Mouse (Mus musculus) liver, embryonic 11.5 days (tissue): ENCODE measurements around the gene Pitpnc1. TPM values are rescaled to one million over a fixed set of nuclear protein-coding genes. Genes with fewer than 3 reads are reported as not detected.

ENCODE experiments used
- ATAC-seq: fragments of 200-750 bp; cut with Nextera tagmentation; replicated peaks from 2 replicates; pipeline ENCODE4 v1.8.0; 2017; ENCODE audit warnings: moderate number of reproducible peaks, mild to moderate bottlenecking, moderate TSS enrichment, moderate library complexity; ENCODE audit not compliant: low FRiP score
- DNase-seq: peaks from one replicate; pipeline ENCODE4 v3.0.0-alpha.2; 2017; ENCODE audit warnings: low spot score
- H3K27ac ChIP-seq: fragments of 300-500 bp; sonication (generic); 2 replicates; pipeline ENCODE4 v1.5.1; 2014; ENCODE audit warnings: mild to moderate bottlenecking, low read depth, low read length, control low read depth
- H3K27me3 ChIP-seq: fragments of 300-500 bp; sonication (generic); replicated peaks from 2 replicates; pipeline ENCODE4 v1.6.1; 2014; ENCODE audit warnings: low read length, mixed read lengths; ENCODE audit not compliant: control insufficient read depth, insufficient read depth
- H3K36me3 ChIP-seq: fragments of 300-500 bp; sonication (generic); 2 replicates; pipeline ENCODE4 v1.6.1; 2014; ENCODE audit warnings: mild to moderate bottlenecking, low read length, moderate library complexity, mixed read lengths; ENCODE audit not compliant: control insufficient read depth, insufficient read depth
- H3K4me1 ChIP-seq: fragments of 300-500 bp; sonication (generic); replicated peaks from 2 replicates; pipeline ENCODE4 v1.6.1; 2014; ENCODE audit warnings: low read length, mixed read lengths; ENCODE audit not compliant: control insufficient read depth, insufficient read depth
- H3K4me2 ChIP-seq: fragments of 300-500 bp; sonication (generic); 2 replicates; pipeline ENCODE4 v1.6.1; 2014; ENCODE audit warnings: mild to moderate bottlenecking, control low read depth, moderate library complexity
- H3K4me3 ChIP-seq: fragments of 300-500 bp; sonication (generic); 2 replicates; pipeline ENCODE4 v1.5.1; 2014; ENCODE audit warnings: low read depth, low read length, control low read depth
- H3K9ac ChIP-seq: fragments of 300-500 bp; sonication (generic); 2 replicates; pipeline ENCODE4 v1.6.1; 2014; ENCODE audit warnings: low read depth, low read length, control low read depth
- H3K9me3 ChIP-seq: fragments of 300-500 bp; sonication (generic); 2 replicates; pipeline ENCODE4 v1.6.1; 2016; ENCODE audit warnings: low read length, inconsistent platforms, mixed read lengths; ENCODE audit not compliant: control insufficient read depth
- WGBS: fragments of 180-500 bp; shearing (Covaris S2); extraction: QIAGEN DNeasy Blood & Tissue Kit; methylation state at CpG from one replicate; pipeline ENCODE4 v1.1.7; 2014; 5-methylcytosine and 5-hydroxymethylcytosine counted together
- polyA plus RNA-seq: library from polyadenylated mRNA; unstranded; fragments of >200 nt; fragmentation: Nextera tagmentation; extraction: Ambion mirVana; gene quantifications from 2 replicates; pipeline ENCODE4 v1.2.1, GENCODE M21; 2014

The Pitpnc1 gene
- polyA plus RNA-seq, 1 experiment from 2014 or later, result 19.2 TPM

DNA sequence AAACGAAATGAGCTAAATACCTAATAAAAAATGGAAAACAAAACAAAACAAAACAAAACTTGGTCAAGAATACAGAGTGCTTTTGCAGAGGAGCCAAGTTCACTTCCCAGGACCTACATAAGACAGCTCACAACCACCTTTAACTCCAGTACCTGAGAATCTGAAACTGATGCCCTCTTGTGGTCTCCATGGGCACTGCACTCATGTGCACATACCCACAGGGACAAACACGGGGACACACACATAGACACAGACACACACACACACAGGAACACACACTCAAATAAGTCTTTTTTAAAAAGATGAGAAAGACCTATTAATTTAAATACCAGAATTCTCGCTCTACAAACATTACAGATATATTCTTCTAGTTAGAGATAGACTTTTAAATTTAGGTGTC, 137.6 kb downstream of the Pitpnc1 start:
- ATAC-seq (no peak), DNase-seq (no peak)
- Histone ChIP-seq H3K9me3 (no peaks in the 10 kb centered on the region), H3K27ac (no peak overlapping the region), H3K9ac (no peak overlapping the region), H3K36me3 (no peaks in the 10 kb centered on the region; the same call in 1 of the 2 replicates), H3K27me3 (no peaks in the 10 kb centered on the region), H3K4me2 (no peak overlapping the region), H3K4me1 (peaks cover 5% of the 10 kb centered on the region), H3K4me3 (no peak overlapping the region)
- WGBS, result 89% methylated on average over 3 of the region's 3 CpGs

DNA sequence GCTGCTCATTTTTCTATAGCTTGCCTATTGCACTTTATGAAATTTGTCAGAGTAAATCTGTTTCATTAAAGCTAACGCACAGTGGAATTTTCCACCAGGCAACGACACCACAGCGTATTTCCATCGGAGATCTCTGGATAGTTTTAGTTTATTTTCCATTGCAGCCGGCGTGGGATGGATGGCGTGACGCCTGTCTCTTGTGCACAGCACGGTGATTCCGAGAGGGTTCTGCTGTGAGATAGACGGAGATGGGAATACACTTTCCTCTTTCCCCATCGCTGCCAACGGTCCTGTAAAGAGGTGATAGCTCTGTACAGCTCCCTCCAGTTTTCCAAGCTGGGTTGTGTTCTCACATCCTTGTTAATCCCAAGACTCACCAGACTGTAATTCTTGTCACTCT, 138.2 kb downstream of the Pitpnc1 start:
- WGBS, result 95% methylated on average over 13 of the region's 13 CpGs
- Histone ChIP-seq H3K9me3 (no peaks in the 10 kb centered on the region), H3K9ac (no peak overlapping the region), H3K4me1 (no peaks in the 10 kb centered on the region), H3K4me2 (no peak overlapping the region), H3K27me3 (no peaks in the 10 kb centered on the region), H3K4me3 (no peak overlapping the region), H3K36me3 (no peaks in the 10 kb centered on the region; the same call in 1 of the 2 replicates), H3K27ac (no peak overlapping the region)
- DNase-seq (no peak), ATAC-seq (no peak)

DNA sequence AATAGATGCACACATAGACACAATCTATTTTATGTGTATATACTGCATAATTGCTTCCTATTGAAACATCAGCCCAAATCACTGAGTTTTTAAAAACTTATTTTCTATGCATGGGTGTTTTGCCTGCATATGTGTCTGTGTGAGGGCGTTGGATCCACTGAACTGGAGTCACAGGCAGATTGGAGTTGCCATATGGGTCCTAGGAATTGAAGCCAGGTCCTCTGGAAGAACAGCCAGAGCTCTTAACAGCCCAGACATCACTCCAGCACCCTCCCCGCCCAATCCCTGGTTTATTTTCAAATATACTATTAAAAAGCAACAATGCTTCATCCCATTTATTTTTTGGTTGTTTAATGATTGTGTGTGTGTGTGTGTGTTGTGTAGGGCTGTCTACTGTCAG, 139.1 kb downstream of the Pitpnc1 start:
- DNase-seq (no peak), ATAC-seq (no peak)
- Histone ChIP-seq H3K36me3 (no peaks in the 10 kb centered on the region; the same call in 1 of the 2 replicates), H3K4me3 (no peak overlapping the region), H3K27ac (no peak overlapping the region), H3K4me1 (no peaks in the 10 kb centered on the region), H3K9ac (no peak overlapping the region), H3K4me2 (no peak overlapping the region), H3K27me3 (no peaks in the 10 kb centered on the region), H3K9me3 (no peaks in the 10 kb centered on the region)
- 94% methylated on average over 2 of the region's 2 CpGs for WGBS

DNA sequence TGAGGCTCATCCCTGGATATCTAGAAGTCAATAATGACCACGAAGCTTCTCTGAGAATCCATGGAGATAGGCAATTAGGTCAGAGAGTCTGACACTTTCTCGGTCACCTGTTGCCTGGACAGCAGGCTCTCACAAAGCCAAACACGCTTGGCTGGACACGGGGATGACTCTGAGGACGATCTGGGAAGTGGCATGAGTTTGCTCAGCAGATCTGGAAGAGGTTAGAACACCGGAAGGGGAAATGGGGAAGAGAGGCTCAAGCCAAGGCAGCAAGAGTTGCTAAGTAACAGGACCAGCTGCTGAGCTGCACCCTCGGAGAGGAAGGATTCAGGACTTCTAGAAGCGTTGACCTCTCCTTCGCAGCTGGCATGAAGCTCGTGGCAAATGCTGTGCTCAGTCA, 143.2 kb downstream of the Pitpnc1 start:
- H3K4me2 ChIP-seq, result no peak overlapping the region
- no peaks in the 10 kb centered on the region for H3K36me3 ChIP-seq
- no peaks in the 10 kb centered on the region for H3K4me1 ChIP-seq
- H3K27me3 ChIP-seq, result no peaks in the 10 kb centered on the region
- H3K9ac ChIP-seq, result no peak overlapping the region
- DNase-seq (no peak), ATAC-seq (no peak)
- no peak overlapping the region for H3K4me3 ChIP-seq
- 81% methylated on average over 10 of the region's 10 CpGs for WGBS
- H3K9me3 ChIP-seq, result no peaks in the 10 kb centered on the region
- no peak overlapping the region for H3K27ac ChIP-seq

DNA sequence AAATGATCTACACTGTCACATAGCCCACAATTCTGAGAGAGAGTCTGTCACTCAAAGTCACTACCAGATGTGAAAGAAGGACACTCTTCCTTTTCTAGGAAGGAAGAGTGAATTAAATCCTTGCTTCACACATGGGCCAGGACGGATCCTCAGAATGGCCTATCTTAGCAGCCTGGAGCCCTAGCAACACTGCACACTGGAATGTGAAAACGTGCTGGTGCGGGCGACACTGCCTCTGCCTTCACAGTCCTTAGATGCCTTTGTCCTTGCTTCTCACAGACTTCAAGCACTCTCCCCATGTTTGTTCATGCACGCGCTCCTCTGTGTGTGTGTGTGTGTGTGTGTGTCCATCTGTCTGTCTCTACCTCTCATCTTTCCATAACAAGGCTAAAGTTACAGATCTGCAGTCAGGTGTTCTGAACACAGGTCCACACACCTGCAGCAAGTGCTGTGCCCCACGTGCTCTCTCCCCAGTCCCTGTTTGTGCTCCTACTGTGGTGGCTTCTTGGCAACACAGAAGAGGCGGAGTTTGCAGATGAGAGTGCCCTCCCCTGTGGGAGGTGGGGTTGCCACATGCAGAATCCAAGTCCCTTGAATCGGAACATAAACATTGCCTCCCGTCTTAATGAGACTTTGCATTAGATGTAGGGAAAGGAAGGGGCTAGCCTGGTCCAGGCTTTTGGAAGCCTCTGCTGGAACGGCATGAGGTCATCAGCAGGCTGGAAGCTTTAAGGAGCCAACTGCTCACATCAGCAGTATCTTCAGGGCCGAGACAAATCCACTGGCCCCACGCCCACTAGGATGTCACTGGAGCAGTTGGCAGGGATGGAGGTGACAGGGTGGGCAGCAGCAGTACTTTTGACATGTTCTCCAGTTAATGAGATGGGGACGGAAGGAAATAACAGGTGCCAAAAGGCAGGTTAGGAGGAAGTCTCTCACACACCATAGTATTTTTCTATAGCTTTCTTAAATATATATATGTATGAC, 144.5 kb downstream of the Pitpnc1 start:
- ATAC-seq, result no peak
- no peak overlapping the region for H3K9ac ChIP-seq
- H3K4me3 ChIP-seq, result no peak overlapping the region
- no peak overlapping the region for H3K27ac ChIP-seq
- H3K4me1 ChIP-seq, result no peaks in the 10 kb centered on the region
- no peaks in the 10 kb centered on the region for H3K27me3 ChIP-seq
- no peak overlapping the region for H3K4me2 ChIP-seq
- H3K36me3 ChIP-seq, result 0 out of 2 replicates have a peak, but pooled peaks cover 3% of the 10 kb centered on the region
- 74% methylated on average over 14 of the region's 14 CpGs for WGBS
- peaks cover 3% of the 10 kb centered on the region; the same call in 1 of the 2 replicates for H3K9me3 ChIP-seq
- DNase-seq, result no peak

DNA sequence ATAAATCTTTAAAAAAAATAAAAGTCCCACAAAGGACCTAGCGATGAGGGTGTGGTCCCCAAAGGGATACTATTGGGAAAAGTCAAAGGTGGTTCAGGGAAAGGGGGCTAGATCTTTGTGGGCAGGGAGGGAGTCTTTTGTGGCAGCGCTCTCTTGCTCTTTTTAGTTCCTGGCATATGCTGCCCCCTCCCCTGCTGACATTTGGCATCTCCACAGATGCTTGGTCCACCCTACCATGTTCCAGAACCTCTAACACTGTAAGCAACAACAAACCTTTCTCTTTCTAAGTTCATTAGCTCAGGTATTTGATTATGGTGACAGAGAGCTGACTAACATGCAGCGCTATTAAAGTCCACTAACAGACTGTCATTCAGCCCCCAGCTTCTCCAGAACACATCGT, 145.3 kb downstream of the Pitpnc1 start:
- H3K9me3 ChIP-seq, result peaks cover 3% of the 10 kb centered on the region; the same call in 1 of the 2 replicates
- no peaks in the 10 kb centered on the region for H3K4me1 ChIP-seq
- no peak for ATAC-seq
- H3K27me3 ChIP-seq, result no peaks in the 10 kb centered on the region
- 90% methylated on average over 4 of the region's 4 CpGs for WGBS
- no peak overlapping the region for H3K27ac ChIP-seq
- no peak for DNase-seq
- H3K4me3 ChIP-seq, result no peak overlapping the region
- no peak overlapping the region for H3K4me2 ChIP-seq
- 0 out of 2 replicates have a peak, but pooled peaks cover 3% of the 10 kb centered on the region for H3K36me3 ChIP-seq
- H3K9ac ChIP-seq, result no peak overlapping the region

DNA sequence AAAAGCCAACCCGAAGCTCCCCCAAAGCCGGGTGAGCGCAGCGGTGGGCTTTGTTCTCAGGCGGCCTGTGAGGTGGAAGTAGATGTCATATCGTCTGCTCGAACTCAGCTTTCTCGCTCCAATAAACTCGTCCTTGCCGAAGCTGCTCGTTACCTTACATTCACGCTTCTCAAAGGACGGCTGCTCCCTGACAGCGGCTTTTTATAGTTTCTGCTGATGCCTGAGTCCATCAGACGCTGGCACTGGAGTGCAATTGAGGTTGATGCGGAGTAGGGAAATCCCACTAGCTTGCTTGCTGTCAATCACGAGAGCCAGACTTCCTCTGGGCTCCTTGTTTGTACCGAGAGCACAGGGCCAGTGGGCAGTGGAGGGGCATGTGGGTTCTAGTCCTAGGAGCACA, 147.3 kb downstream of the Pitpnc1 start:
- H3K4me1 ChIP-seq, result no peaks in the 10 kb centered on the region
- H3K4me2 ChIP-seq, result no peak overlapping the region

DNA sequence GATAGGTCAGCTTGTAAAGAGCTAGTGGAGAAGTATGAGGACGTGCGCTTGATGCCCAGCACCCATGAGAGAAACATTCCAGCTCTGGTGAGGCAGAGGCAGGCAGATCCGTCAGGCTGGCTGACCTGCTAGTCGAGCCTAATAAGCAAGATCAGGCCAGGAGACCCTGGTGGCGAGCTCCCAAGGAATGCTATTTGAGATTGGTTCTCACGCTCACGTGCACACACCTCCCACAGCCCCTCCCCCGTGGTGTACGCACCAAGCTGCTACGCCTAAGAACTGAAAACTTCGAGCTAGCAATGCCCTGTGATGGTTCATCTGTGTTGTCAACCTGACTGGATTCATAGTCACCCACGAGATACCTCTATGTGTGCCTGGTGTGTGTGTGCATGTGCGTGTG, 148.3 kb downstream of the Pitpnc1 start:
- H3K4me3 ChIP-seq, result no peak overlapping the region
- 0 out of 2 replicates have a peak, but pooled peaks cover 3% of the 10 kb centered on the region for H3K36me3 ChIP-seq
- H3K9ac ChIP-seq, result no peak overlapping the region
- 95% methylated on average over 13 of the region's 13 CpGs for WGBS
- H3K4me1 ChIP-seq, result peaks cover 6% of the 10 kb centered on the region
- ATAC-seq (no peak), DNase-seq (no peak)
- H3K9me3 ChIP-seq, result peaks cover 3% of the 10 kb centered on the region; the same call in 1 of the 2 replicates
- H3K27me3 ChIP-seq, result no peaks in the 10 kb centered on the region
- H3K27ac ChIP-seq, result no peak overlapping the region
- H3K4me2 ChIP-seq, result no peak overlapping the region

More for the DNA sequence above, 147.3 kb downstream of the Pitpnc1 start:
- ATAC-seq (no peak), DNase-seq (no peak)
- H3K4me3 ChIP-seq, result no peak overlapping the region
- H3K36me3 ChIP-seq, result 0 out of 2 replicates have a peak, but pooled peaks cover 3% of the 10 kb centered on the region
- 79% methylated on average over 18 of the region's 18 CpGs for WGBS
- H3K9ac ChIP-seq, result no peak overlapping the region
- no peak overlapping the region for H3K27ac ChIP-seq
- H3K27me3 ChIP-seq, result no peaks in the 10 kb centered on the region
- peaks cover 3% of the 10 kb centered on the region; the same call in 1 of the 2 replicates for H3K9me3 ChIP-seq
